Mouse (Mus musculus): Measurements from ENCODE around the gene Lsm7. TPM values are rescaled to one million over a fixed set of nuclear protein-coding genes. Genes with fewer than 3 reads are reported as not detected.
"Not testable (repeated sequence)": the region's sequence is repeated elsewhere in the genome, so short reads cannot be mapped to it uniquely, and the experiment has no call there.

Gene Lsm7
- polyA plus RNA-seq, 1 experiment from 2014 or later, result 268 TPM

DNA sequence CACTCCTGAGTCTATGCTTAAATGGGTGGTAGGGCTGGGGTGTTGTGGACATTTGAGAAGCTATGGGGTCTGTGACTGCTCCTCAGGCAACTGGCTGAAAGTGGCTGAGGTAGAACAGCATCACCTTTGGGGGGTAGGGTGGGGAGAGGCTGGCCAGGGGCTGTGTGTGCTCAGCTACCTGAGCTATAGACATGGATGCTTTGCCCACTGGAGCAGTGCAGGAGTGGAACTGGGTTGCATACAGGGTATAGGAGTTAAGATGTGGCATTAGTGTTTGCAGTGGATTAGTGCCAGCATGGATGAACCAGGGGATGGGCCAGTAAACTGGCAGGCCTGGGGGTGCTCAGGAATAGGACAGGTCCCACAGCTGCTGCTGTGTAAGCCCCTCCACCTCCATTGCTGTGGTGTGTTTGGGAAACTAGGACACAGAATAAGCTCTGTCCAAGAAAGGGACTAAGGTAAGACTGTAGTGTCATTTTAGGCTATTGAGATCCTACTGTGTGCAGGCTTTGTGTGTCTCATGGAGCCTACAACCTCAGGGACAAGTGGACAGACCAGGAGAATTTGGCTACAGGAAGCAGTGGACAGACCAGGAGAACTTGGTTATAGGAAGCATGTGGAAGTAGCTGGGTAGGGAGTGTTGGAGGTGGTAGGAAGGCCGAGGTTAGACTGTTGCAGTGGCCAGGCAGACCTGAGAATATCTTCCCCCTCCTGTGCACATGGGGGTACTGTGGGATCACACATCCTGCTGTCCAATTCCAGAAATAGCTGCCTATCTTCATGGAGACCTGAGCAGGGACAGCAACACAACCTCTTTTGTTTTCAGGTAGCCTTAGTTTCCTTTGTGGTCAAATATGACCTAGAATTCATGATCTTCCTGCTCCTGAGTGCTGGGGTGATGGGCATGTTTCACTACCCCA, 25.4 kb downstream of the Lsm7 start:
- Histone ChIP-seq H3K27me3 (peaks cover 10% of the 10 kb centered on the region), H3K9ac (replicated peaks) (no peak overlapping the region), H3K27ac (replicated peaks) (no peak overlapping the region), H3K4me1 (peaks cover 19% of the 10 kb centered on the region), H3K4me2 (replicated peaks) (no peak overlapping the region), H3K36me3 (peaks cover 22% of the 10 kb centered on the region), H3K9me3 (no peaks in the 10 kb centered on the region), H3K4me3 (peak overlapping the region; percentile 2; the same call in 1 of the 2 replicates)
- 74% methylated on average over 1 of the region's 1 CpGs for WGBS
- no peak for ATAC-seq (replicated peaks)

DNA sequence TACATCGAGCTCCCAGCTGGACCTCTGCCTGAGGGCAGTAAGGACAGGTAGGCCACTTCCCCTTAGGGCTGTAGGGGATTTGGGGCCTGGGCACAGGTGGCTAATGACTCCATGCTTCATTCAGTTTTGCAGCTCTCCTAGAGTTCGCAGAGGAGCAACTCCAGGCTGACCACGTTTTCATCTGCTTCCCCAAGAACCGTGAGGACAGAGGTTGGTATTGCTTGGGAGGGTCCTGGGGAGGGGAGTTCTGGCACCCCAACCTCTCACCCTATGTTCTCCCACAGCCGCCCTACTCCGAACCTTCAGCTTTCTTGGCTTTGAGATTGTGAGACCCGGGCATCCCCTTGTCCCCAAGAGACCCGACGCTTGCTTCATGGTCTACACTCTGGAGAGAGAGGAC, 26.4 kb downstream of the Lsm7 start:
- Histone ChIP-seq H3K4me3 (peak overlapping the region; percentile 93), H3K36me3 (peaks cover 18% of the 10 kb centered on the region), H3K4me1 (peaks cover 19% of the 10 kb centered on the region), H3K4me2 (replicated peaks) (peak overlapping the region; percentile 98)
- not testable (repeated sequence) for ATAC-seq (replicated peaks); H3K27ac ChIP-seq (replicated peaks); H3K9ac ChIP-seq (replicated peaks); H3K27me3 ChIP-seq; H3K9me3 ChIP-seq
- 85% methylated on average over 9 of the region's 9 CpGs for WGBS

DNA sequence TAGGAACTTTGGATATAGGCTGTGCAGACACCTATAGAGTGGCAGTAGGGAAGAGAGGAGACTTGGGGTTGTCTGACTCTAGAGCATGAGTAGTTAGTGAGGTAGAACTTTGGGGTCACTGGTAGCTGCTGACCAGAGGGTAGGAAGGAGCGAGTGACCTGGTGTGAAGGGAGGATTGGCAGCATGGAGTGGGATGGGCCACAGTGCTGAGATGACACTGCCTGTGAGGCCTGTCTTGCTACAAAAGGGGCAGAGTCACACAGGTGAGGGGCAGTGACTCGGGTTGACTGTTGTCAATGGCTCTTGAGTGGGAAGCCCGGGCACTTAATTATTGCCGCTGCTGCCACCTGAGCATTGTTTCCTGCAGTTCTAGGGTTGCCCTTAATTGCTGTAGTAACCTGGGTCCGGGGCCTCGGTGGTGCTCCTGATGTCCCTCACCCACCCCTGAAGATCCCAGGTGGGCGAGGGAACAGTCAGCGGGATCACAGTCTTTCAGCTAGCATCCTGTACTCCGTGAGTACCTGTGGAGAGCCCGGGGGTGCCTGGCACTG, 27.1 kb downstream of the Lsm7 start:
- H3K4me1 ChIP-seq, result peaks cover 19% of the 10 kb centered on the region
- peaks cover 18% of the 10 kb centered on the region for H3K36me3 ChIP-seq
- 79% methylated on average over 10 of the region's 10 CpGs for WGBS
- no peaks in the 10 kb centered on the region for H3K9me3 ChIP-seq
- no peaks in the 10 kb centered on the region for H3K27me3 ChIP-seq
- no peak for ATAC-seq (replicated peaks)
- no peak overlapping the region for H3K27ac ChIP-seq (replicated peaks)
- peak overlapping the region; percentile 93 for H3K4me3 ChIP-seq
- peak overlapping the region; percentile 98 for H3K4me2 ChIP-seq (replicated peaks)
- peak overlapping the region; percentile 86 for H3K9ac ChIP-seq (replicated peaks)

DNA sequence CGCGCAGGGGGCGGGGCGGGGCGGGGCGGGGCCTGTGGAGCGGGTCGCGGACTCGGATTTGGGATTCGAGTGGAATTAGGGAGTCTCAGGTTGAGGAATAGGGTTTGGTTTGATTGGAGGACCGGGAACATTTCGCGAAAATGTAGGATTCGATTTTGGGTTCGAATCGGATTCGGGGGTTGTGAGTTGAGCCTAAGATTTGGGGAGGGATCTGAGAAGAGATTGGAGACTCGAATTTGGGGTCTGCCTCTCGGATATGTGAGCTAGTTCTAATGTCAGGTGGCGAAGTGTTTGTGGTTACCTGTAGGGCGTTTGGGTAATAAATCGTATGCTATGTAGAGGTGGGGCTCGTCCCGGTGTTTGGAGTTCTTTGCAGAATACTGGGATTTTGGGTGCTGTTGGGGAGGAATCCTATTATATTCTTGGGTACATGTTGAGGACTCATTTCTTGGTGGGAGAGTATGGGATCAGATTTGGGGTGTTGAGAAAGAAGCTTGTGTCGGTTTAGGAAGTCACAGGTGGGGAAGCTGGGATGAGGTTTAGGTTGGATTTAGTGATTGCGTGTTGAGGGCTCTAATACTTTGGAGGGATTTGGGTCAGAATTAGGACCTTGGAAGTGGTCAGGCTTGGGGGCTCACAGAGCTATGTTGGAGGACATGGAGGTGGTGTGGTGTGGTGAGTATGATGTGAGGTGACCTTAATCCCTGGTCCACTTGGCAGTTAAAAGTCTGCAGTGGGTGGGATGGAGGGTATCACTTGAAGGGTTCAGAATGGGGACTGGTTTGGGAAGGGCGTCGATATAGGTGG, 27.7 kb downstream of the Lsm7 start:
- peak overlapping the region; percentile 98 for H3K4me2 ChIP-seq (replicated peaks)
- peak overlapping the region; percentile 86 for H3K9ac ChIP-seq (replicated peaks)
- no peaks in the 10 kb centered on the region for H3K27me3 ChIP-seq
- peak overlapping the region; percentile 93 for H3K4me3 ChIP-seq
- peaks cover 19% of the 10 kb centered on the region for H3K4me1 ChIP-seq
- H3K36me3 ChIP-seq, result peaks cover 18% of the 10 kb centered on the region
- WGBS, result 7% methylated on average over 29 of the region's 29 CpGs
- ATAC-seq (replicated peaks), result no peak
- no peaks in the 10 kb centered on the region for H3K9me3 ChIP-seq
- peak overlapping the region; percentile 89 for H3K27ac ChIP-seq (replicated peaks)

- WGBS, result under 1% methylated on average over 80 of the region's 82 CpGs
- peak; percentile 98 for ATAC-seq (replicated peaks)
These were observed 28.6 kb downstream of the Lsm7 start, which contains the start of gene Oaz1 for GRCm38 (mm10) chr10:80826151-80827062. Oaz1 (plus strand) TSS chr10:80826656.

GRCm38 (mm10) chr10:80824827-80825226, 30.2 kb downstream of the Lsm7 start:
- 80% methylated on average over 2 of the region's 2 CpGs for WGBS
- no peaks in the 10 kb centered on the region for H3K27me3 ChIP-seq
- peaks cover 12% of the 10 kb centered on the region for H3K36me3 ChIP-seq
- peaks cover 19% of the 10 kb centered on the region for H3K4me1 ChIP-seq
- no peak overlapping the region for H3K9ac ChIP-seq (replicated peaks)
- no peak overlapping the region for H3K4me3 ChIP-seq
- no peak overlapping the region for H3K27ac ChIP-seq (replicated peaks)
- ATAC-seq (replicated peaks), result no peak
- H3K4me2 ChIP-seq (replicated peaks), result no peak overlapping the region
- no peaks in the 10 kb centered on the region for H3K9me3 ChIP-seq

More at GRCm38 (mm10) chr10:80826151-80827062, 28.6 kb downstream of the Lsm7 start, which contains the start of gene Oaz1:
- H3K4me1 ChIP-seq, result peaks cover 19% of the 10 kb centered on the region
- no peaks in the 10 kb centered on the region for H3K9me3 ChIP-seq
- H3K27ac ChIP-seq (replicated peaks), result peak within 1 kb of the TSS; percentile 89
- peak within 1 kb of the TSS; percentile 93 for H3K4me3 ChIP-seq
- peaks cover 18% of the 10 kb centered on the region for H3K36me3 ChIP-seq
- peak within 1 kb of the TSS; percentile 98 for H3K4me2 ChIP-seq (replicated peaks)
- H3K27me3 ChIP-seq, result no peaks in the 10 kb centered on the region
- H3K9ac ChIP-seq (replicated peaks), result peak within 1 kb of the TSS; percentile 86

DNA sequence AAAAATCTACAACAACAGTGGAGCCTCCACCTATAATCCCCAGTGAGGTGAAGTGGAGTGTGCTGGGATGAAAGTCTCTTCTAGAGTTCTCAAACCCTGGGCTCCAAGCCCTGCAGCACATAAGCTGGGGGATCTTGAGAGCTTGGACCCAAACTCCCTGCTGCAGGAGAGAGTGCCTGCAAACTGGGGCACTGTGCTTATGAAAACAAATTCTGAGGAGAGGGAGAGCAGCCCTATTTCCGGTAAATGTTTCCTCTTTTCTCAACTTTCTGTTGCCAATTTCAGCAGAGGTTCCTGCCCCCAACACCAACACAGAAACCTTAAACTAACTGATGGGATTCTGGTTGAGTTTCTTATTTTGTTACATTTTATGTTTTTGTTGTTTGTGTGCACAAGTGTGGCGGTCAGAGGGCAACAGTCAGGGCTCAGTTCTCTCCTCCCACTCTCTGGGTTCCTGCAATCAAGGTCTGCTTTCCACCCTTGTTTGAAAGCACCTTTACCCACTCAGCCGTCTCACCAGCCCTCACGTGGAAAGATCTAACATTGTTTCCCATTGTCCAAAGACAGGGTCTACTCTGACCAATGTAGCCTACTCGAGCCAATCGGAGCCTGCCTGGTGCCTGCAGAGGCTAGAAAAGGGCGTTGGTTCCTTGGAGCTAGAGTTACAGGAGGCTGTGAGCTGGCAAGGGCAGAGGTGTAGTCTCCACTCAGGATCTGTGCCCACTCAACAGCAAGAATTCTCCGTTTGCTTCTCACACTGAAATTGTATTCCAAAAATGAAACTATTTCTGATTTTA, 31.0 kb downstream of the Lsm7 start:
- no peaks in the 10 kb centered on the region for H3K27me3 ChIP-seq
- ATAC-seq (replicated peaks), result no peak
- H3K36me3 ChIP-seq, result peaks cover 4% of the 10 kb centered on the region

DNA sequence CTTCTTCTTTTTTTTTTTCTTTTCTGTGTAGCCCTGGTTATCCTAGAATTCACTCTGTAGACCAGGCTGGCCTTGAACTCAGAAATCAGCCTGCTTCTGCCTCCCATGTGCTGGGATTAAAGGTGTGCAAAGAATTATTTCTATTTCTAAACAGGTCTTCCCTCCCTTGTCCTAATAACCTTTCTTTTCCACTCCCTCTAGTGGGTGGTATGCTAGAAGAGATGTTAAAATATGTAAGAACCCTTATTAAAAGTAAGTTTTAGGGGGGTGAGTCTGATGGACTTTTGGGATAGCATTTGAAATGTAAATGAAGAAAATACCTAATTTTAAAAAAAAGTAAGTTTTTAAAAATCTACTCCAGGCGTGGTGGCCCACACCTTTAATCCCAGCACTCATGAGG, 31.7 kb downstream of the Lsm7 start:
- no peak overlapping the region for H3K4me2 ChIP-seq (replicated peaks)
- peaks cover 10% of the 10 kb centered on the region for H3K4me1 ChIP-seq
- H3K27ac ChIP-seq (replicated peaks), result no peak overlapping the region
- H3K4me3 ChIP-seq, result no peak overlapping the region
- H3K9me3 ChIP-seq, result no peaks in the 10 kb centered on the region
- WGBS, result 72% methylated on average over 1 of the region's 1 CpGs
- ATAC-seq (replicated peaks), result no peak
- H3K9ac ChIP-seq (replicated peaks), result no peak overlapping the region
- H3K27me3 ChIP-seq, result no peaks in the 10 kb centered on the region
- H3K36me3 ChIP-seq, result peaks cover under 1% of the 10 kb centered on the region; the same call in 1 of the 2 replicates

More for the DNA sequence above, 31.0 kb downstream of the Lsm7 start:
- H3K4me2 ChIP-seq (replicated peaks), result no peak overlapping the region
- H3K9me3 ChIP-seq, result no peaks in the 10 kb centered on the region
- WGBS, result 70% methylated on average over 8 of the region's 8 CpGs
- H3K4me1 ChIP-seq, result peaks cover 14% of the 10 kb centered on the region
- no peak overlapping the region for H3K9ac ChIP-seq (replicated peaks)
- H3K4me3 ChIP-seq, result no peak overlapping the region
- H3K27ac ChIP-seq (replicated peaks), result no peak overlapping the region

DNA sequence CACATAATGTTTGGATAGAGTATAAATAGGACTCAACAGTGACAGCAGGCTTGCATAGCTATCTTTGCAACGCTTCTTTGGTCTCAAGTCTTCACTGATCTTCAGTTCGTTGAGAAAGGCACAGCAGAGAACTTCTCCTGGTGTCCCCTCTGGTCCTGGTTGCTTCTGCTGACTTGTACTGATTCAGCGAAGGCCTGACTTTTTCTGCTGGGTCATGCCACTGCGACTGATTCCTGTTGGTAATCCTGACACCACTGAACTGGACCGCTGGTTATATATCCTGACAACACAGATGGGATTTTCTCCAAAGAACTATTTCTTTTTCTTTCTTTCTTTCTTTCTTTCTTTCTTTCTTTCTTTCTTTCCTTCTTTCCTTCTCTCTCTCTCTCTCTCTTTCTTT, 32.5 kb downstream of the Lsm7 start:
- Histone ChIP-seq H3K4me2 (replicated peaks) (no peak overlapping the region), H3K4me1 (peaks cover 2% of the 10 kb centered on the region), H3K4me3 (no peak overlapping the region), H3K27ac (replicated peaks) (no peak overlapping the region), H3K36me3 (no peaks in the 10 kb centered on the region), H3K27me3 (no peaks in the 10 kb centered on the region), H3K9ac (replicated peaks) (no peak overlapping the region), H3K9me3 (no peaks in the 10 kb centered on the region)
- no peak for ATAC-seq (replicated peaks)
- WGBS, result 87% methylated on average over 5 of the region's 5 CpGs

DNA sequence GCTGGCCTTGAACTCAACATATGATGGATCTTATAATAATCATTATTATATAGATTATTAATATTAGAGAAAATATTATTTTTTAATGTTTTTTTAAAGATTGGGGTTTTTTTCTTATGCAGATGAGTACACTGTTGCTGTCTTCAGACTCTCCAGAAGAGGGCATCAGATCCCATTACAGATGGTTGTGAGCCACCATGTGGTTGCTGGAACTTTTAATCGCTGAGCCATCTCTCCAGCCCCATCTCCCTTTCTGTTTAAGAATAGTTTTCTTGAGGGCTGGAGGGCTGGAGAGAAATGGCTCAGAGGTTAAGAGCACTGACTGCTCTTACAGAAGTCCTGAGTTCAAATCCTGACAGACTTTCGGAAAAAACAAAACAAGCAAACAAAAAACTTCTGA, 33.0 kb downstream of the Lsm7 start:
- Histone ChIP-seq H3K4me1 (no peaks in the 10 kb centered on the region; the same call in 1 of the 2 replicates), H3K27ac (replicated peaks) (no peak overlapping the region), H3K27me3 (no peaks in the 10 kb centered on the region), H3K9me3 (no peaks in the 10 kb centered on the region), H3K9ac (replicated peaks) (no peak overlapping the region), H3K36me3 (no peaks in the 10 kb centered on the region), H3K4me3 (no peak overlapping the region), H3K4me2 (replicated peaks) (no peak overlapping the region)
- no peak for ATAC-seq (replicated peaks)
- 43% methylated on average over 2 of the region's 2 CpGs for WGBS

Measured in forebrain, embryonic 15.5 days (tissue).